Mouse (Mus musculus) spleen, adult 2 months (tissue): ENCODE results near the gene Abcb11. TPM values are rescaled to one million over a fixed set of nuclear protein-coding genes. Genes with fewer than 3 reads are reported as not detected.

Source experiments
- DNase-seq, 2 experiments: peaks; one replicate each; pipeline versions ENCODE4 v3.0.0 to v3.0.0-alpha.2; 2012 to 2021; ENCODE audit warnings: low spot score in 2 of 2, low read depth in 1 of 2
- H3K27ac ChIP-seq: fragments of 200-500 bp; 2 replicates; pipeline ENCODE4 v1.5.1; 2012; ENCODE audit warnings: low read length, inconsistent platforms; ENCODE audit not compliant: insufficient read depth
- H3K27me3 ChIP-seq: fragments of 200-500 bp; 2 replicates; pipeline ENCODE4 v1.6.1; 2012; ENCODE audit warnings: mild to moderate bottlenecking, moderate library complexity, low read length, inconsistent platforms; ENCODE audit not compliant: control insufficient read depth, insufficient read depth
- H3K36me3 ChIP-seq: fragments of 200-500 bp; 2 replicates; pipeline ENCODE4 v1.6.1; 2012; ENCODE audit warnings: mild to moderate bottlenecking, low read length, inconsistent platforms; ENCODE audit not compliant: control insufficient read depth, insufficient read depth
- H3K4me1 ChIP-seq: fragments of 200-500 bp; 2 replicates; pipeline ENCODE4 v1.6.1; 2011; ENCODE audit warnings: inconsistent platforms; ENCODE audit not compliant: control insufficient read depth, insufficient read depth, insufficient read length
- H3K4me3 ChIP-seq: fragments of 200-500 bp; 2 replicates; pipeline ENCODE4 v1.5.1; 2011; ENCODE audit warnings: mild to moderate bottlenecking, inconsistent platforms; ENCODE audit not compliant: insufficient read depth, insufficient read length; ENCODE audit errors: extremely low read depth
- CTCF ChIP-seq: fragments of 200-500 bp; IDR thresholded peaks from 2 replicates; pipeline ENCODE4 v1.5.1; 2011; ENCODE audit warnings: mild to moderate bottlenecking, inconsistent platforms; ENCODE audit not compliant: insufficient read depth, insufficient read length, insufficient replicate concordance; ENCODE audit errors: extremely low read depth
- POLR2A ChIP-seq: fragments of 200-500 bp; IDR thresholded peaks from 2 replicates; pipeline ENCODE4 v1.6.1; 2011; ENCODE audit warnings: low read depth, low read length, inconsistent platforms
- WGBS: fragments of 180-500 bp; shearing (Covaris S2); methylation state at CpG from one replicate; pipeline ENCODE4 v1.1.7; 2018; 5-methylcytosine and 5-hydroxymethylcytosine counted together
- polyA plus RNA-seq: library from polyadenylated mRNA; depleted of rRNA; stranded (reverse); fragments of >200 nt; gene quantifications from 2 replicates; pipeline ENCODE4 v1.2.3, GENCODE M21; 2012

Gene Abcb11
- polyA plus RNA-seq, 1 experiment = not detected

GRCm38 (mm10) chr2:69234976-69235678 lies 107.3 kb downstream of the Abcb11 start:
- DNase-seq = no peak
- Histone ChIP-seq H3K4me1 (no peaks in the 10 kb centered on the region), H3K36me3 (no peaks in the 10 kb centered on the region), H3K27ac (no peak overlapping the region), H3K4me3 (no peak overlapping the region), H3K27me3 (no peaks in the 10 kb centered on the region)
- 92% methylated on average over 5 of the region's 5 CpGs for WGBS
- no peak for TF ChIP-seq CTCF
- no peak for TF ChIP-seq POLR2A

- H3K27ac ChIP-seq = no peak overlapping the region
- H3K36me3 ChIP-seq = no peaks in the 10 kb centered on the region
- no peak for DNase-seq
- no peak overlapping the region for H3K4me3 ChIP-seq
- TF ChIP-seq CTCF = no peak
- TF ChIP-seq POLR2A = no peak
- no peaks in the 10 kb centered on the region for H3K27me3 ChIP-seq
- H3K4me1 ChIP-seq = no peaks in the 10 kb centered on the region
Measured at GRCm38 (mm10) chr2:69232101-69232500, 110.3 kb downstream of the Abcb11 start.

GRCm38 (mm10) chr2:69230137-69230536 lies 112.3 kb downstream of the Abcb11 start:
- H3K4me1 ChIP-seq = no peaks in the 10 kb centered on the region
- no peaks in the 10 kb centered on the region for H3K27me3 ChIP-seq
- DNase-seq = no peak
- TF ChIP-seq POLR2A (no peak), CTCF (no peak)
- no peak overlapping the region for H3K27ac ChIP-seq
- H3K36me3 ChIP-seq = no peaks in the 10 kb centered on the region
- 67% methylated on average over 2 of the region's 2 CpGs for WGBS
- no peak overlapping the region for H3K4me3 ChIP-seq

- Histone ChIP-seq H3K36me3 (no peaks in the 10 kb centered on the region), H3K4me3 (no peak overlapping the region), H3K27me3 (no peaks in the 10 kb centered on the region), H3K4me1 (no peaks in the 10 kb centered on the region), H3K27ac (no peak overlapping the region)
- TF ChIP-seq CTCF (no peak), POLR2A (no peak)
- 91% methylated on average over 6 of the region's 6 CpGs for WGBS
- no peak for DNase-seq
Measured at GRCm38 (mm10) chr2:69228635-69229034, 113.8 kb downstream of the Abcb11 start.

DNA sequence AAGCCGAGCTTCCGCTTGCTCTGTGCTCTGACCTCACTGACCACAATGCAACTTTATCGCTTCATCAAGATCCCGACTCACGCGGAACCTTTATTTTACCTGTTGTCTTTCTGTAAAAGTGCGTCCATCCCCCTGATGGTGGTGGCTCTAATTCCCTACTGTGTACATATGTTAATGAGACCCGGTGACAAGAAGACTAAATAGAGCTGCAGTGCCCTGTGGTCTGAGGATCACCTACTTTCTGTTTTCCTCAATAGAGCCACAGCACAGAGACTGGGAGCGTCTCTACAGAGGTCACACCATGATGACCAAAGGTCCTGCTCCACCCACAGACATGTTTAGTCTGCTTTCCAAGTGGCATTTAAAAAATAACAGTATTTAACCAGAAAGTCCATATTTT lies 115.5 kb downstream of the Abcb11 start:
- DNase-seq = no peak
- 92% methylated on average over 9 of the region's 9 CpGs for WGBS
- H3K27me3 ChIP-seq = no peaks in the 10 kb centered on the region
- H3K36me3 ChIP-seq = no peaks in the 10 kb centered on the region
- no peak for TF ChIP-seq POLR2A
- TF ChIP-seq CTCF = no peak
- H3K4me1 ChIP-seq = no peaks in the 10 kb centered on the region
- H3K27ac ChIP-seq = no peak overlapping the region
- H3K4me3 ChIP-seq = no peak overlapping the region

DNA sequence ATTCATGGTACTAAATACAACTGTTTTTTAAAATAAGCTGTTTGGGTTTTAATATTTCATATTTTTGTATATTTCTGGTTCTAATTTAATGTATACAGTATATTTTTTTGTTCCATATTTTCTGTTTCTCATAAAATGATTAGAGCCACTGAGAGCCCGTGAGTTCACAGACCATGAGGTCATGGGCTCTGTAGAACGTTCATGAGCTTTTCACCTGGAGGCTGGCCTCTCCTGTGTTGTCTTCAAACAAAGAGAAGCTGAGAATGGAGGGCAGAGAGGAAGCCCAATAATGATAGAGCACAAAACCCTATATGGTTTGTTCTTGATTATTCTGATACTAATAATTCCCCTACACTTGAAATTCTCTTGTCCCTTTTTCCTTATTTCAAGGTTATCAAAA lies 117.7 kb downstream of the Abcb11 start:
- DNase-seq = no peak
- H3K4me3 ChIP-seq = no peak overlapping the region
- H3K27ac ChIP-seq = no peak overlapping the region
- no peaks in the 10 kb centered on the region for H3K36me3 ChIP-seq
- WGBS = 69% methylated on average over 2 of the region's 2 CpGs
- no peaks in the 10 kb centered on the region for H3K4me1 ChIP-seq
- TF ChIP-seq POLR2A = no peak
- TF ChIP-seq CTCF = no peak
- H3K27me3 ChIP-seq = no peaks in the 10 kb centered on the region

GRCm38 (mm10) chr2:69222815-69223214 lies 119.6 kb downstream of the Abcb11 start:
- no peak for DNase-seq
- no peak overlapping the region for H3K27ac ChIP-seq
- WGBS = 90% methylated on average over 10 of the region's 10 CpGs
- no peaks in the 10 kb centered on the region for H3K4me1 ChIP-seq
- TF ChIP-seq CTCF (no peak), POLR2A (no peak)
- no peaks in the 10 kb centered on the region for H3K36me3 ChIP-seq
- no peaks in the 10 kb centered on the region for H3K27me3 ChIP-seq
- no peak overlapping the region for H3K4me3 ChIP-seq
